Mouse (Mus musculus) midbrain, embryonic 12.5 days (tissue): ENCODE measurements at regions not wholly inside any gene's neighbourhood (a gene's known extent, or its start where the extent isn't known, plus 50 kb on each side); places are given as distances from the start of the nearest gene placed in this dataset.

Experiments
- ATAC-seq: fragments of 200-750 bp; cut with Nextera tagmentation; 2 replicates; pipeline ENCODE4 v1.8.0; 2017; ENCODE audit warnings: low read depth, moderate TSS enrichment, moderate library complexity; ENCODE audit not compliant: low FRiP score
- H3K27ac ChIP-seq: fragments of 300-500 bp; sonication (generic); replicated peaks from 2 replicates; pipeline ENCODE4 v1.5.1; 2016; ENCODE audit warnings: mild to moderate bottlenecking
- H3K27me3 ChIP-seq: fragments of 300-500 bp; sonication (generic); 2 replicates; pipeline ENCODE4 v1.6.1; 2016; ENCODE audit warnings: mild to moderate bottlenecking
- H3K36me3 ChIP-seq: fragments of 300-500 bp; sonication (generic); 2 replicates; pipeline ENCODE4 v1.6.1; 2016
- H3K4me1 ChIP-seq: fragments of 300-500 bp; sonication (generic); 2 replicates; pipeline ENCODE4 v1.6.1; 2016
- H3K4me2 ChIP-seq: fragments of 300-500 bp; sonication (generic); replicated peaks from 2 replicates; pipeline ENCODE4 v1.6.1; 2016; ENCODE audit warnings: mild to moderate bottlenecking, moderate library complexity
- H3K4me3 ChIP-seq: fragments of 300-500 bp; sonication (generic); 2 replicates; pipeline ENCODE4 v1.5.1; 2016; ENCODE audit warnings: mild to moderate bottlenecking
- H3K9ac ChIP-seq: fragments of 300-500 bp; sonication (generic); replicated peaks from 2 replicates; pipeline ENCODE4 v1.6.1; 2016; ENCODE audit warnings: mild to moderate bottlenecking, moderate library complexity
- H3K9me3 ChIP-seq: fragments of 300-500 bp; sonication (generic); 2 replicates; pipeline ENCODE4 v1.6.1; 2016; ENCODE audit warnings: mild to moderate bottlenecking
- whole genome bisulfite sequencing: fragments of 180-500 bp; shearing (Covaris S2); methylation state at CpG from one replicate; pipeline ENCODE4 v1.1.7; 2016; 5-methylcytosine and 5-hydroxymethylcytosine counted together

DNA sequence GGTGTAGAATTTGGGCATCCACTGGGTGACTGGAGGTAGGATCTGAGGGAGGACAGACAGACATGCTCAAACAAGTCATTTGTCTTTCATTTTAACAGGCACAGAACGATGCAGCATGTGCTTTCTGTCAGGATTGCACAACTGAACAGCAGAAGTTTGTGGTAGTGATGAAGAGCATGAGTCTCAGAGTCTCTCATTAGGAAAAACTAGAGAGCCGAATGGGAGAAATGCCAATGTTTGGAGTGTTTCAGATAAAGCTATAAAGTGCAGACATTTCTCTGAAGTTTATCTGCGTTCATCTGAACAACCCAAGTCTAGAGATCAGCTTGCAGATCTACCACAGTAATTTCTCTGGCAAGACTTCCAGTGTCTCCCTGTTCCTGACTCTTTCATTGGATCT is 684.0 kb upstream of the 4930412O13Rik start:
- Histone ChIP-seq H3K27me3 (no peaks in the 10 kb centered on the region), H3K36me3 (no peaks in the 10 kb centered on the region), H3K4me1 (no peaks in the 10 kb centered on the region), H3K27ac (no peak overlapping the region), H3K9me3 (no peaks in the 10 kb centered on the region), H3K4me3 (no peak overlapping the region), H3K9ac (no peak overlapping the region), H3K4me2 (no peak overlapping the region)
- 81% methylated on average over 3 of the region's 3 CpGs for WGBS
- ATAC-seq, result no peak

DNA sequence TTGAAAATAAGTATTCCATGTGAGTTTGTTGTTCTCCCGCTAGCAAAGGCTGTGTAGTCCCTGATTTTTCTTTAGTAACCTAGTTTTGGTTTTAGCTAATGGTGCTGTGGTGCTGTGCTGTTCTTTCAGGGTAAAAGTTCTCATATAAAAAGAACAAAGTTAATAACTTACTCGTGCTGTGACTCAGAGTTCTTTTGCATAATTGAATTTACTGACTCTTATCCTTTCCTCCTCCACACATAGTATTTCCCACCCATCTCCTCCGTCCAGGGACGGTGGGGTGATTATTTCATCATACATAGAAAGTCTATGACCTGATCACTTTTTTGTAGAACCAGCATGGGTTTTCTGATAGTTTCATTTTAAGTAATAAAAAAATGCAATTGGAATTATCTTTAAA is 673.1 kb upstream of the 4930412O13Rik start:
- ATAC-seq, result no peak
- H3K4me2 ChIP-seq, result no peak overlapping the region
- no peaks in the 10 kb centered on the region for H3K36me3 ChIP-seq
- H3K27me3 ChIP-seq, result no peaks in the 10 kb centered on the region
- 81% methylated on average over 4 of the region's 4 CpGs for WGBS
- H3K27ac ChIP-seq, result no peak overlapping the region
- H3K9ac ChIP-seq, result no peak overlapping the region
- no peaks in the 10 kb centered on the region for H3K9me3 ChIP-seq
- H3K4me3 ChIP-seq, result no peak overlapping the region
- H3K4me1 ChIP-seq, result no peaks in the 10 kb centered on the region
